Mouse (Mus musculus): Measurements from ENCODE around the gene Hivep2. TPM values are rescaled to one million over a fixed set of nuclear protein-coding genes. Genes with fewer than 3 reads are reported as not detected.
A peak's percentile ranks its signal among the peaks of the same experiment; 100 is the strongest.

Hivep2 gene
- polyA plus RNA-seq, 1 experiment = 18.6 TPM

DNA sequence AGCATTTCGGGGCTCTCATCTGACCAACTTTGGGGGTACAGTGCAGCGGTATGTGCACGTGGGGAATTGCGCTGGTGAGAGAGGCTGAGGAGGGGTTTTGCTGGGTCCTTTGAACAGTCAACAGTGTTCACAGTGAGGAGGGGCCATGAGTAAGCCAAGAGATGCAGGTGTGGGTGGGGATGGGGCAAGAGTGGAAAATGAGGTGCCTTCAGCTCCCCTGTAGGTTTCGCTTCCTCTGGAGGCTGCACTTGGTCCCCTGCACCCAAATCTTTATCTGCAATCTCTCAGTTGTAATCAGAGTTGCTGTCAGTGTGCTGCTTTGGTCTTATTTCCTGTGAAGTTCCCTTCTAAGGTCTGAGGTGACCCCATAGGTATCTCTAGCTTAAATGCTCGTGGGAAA lies 27.5 kb downstream of the Hivep2 start:
- no peak for TF ChIP-seq POLR2A (IDR thresholded peaks at IDR 0.05; ENCODE audit: borderline replicate concordance, extremely low read depth, insufficient read depth, insufficient read length, poor library complexity, severe bottlenecking)
- TF ChIP-seq CTCF (IDR thresholded peaks at IDR 0.05; ENCODE audit: borderline replicate concordance, extremely low read depth, insufficient read depth, insufficient read length) = no peak
- DNase-seq (ENCODE audit: low read depth) = no peak

DNA sequence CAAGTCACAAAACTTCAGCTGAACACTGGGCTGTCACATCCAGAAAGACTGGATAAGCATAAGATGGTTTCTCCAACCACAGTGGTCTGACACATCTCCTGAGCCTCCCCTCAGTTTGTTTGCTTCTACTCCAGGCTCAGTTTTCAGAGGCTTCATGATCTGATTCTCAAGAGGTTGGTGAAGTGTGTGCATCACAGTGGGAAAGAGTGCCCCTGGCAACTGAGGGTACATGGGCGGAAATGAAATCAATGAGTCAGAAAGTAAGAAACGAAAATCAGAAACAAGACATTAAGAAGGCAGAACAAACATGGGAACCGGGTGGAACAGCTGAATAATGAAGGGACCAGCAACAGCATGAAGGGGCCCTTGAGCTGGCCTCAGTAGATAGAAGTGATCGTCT lies 31.5 kb downstream of the Hivep2 start:
- DNase-seq (ENCODE audit: low read depth) = no peak
- no peak for TF ChIP-seq POLR2A (IDR thresholded peaks at IDR 0.05; ENCODE audit: borderline replicate concordance, extremely low read depth, insufficient read depth, insufficient read length, poor library complexity, severe bottlenecking)
- TF ChIP-seq CTCF (IDR thresholded peaks at IDR 0.05; ENCODE audit: borderline replicate concordance, extremely low read depth, insufficient read depth, insufficient read length) = no peak

DNA sequence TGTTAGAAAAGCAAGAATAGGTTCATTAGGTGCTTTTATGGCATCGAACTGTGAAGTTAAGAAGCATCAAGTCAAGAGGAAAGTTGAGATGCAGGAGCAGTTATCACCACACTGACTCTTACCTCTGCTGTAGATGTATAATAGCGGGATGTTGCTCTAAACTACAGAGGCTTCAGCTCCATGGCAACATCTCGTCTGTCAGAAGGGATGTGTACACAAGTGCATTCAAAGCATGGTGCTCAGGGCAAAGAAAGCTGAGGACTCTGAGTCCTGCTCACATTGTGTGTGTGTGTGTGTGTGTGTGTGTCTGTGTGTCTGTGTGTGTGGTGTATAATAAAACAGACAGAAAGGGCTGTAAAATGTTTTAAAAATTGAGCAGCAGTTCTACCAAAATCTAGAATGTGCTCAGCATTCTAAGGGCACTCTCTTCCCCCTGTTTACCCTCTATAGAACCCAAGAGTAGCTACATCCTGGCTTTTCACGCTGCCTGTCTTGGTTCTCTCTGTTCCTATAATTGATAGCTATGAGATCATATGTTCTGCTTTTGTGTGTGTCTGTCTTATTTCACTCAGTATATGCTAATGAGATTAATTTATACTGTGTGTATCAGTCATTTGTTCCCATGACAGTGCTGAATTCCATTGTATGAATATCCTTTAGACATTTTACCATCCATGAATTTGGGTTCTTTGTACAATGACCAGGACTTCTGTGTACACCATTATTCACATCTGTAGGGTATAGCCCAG lies 39.1 kb downstream of the Hivep2 start:
- DNase-seq (ENCODE audit: low read depth) = peak; percentile 42
- TF ChIP-seq POLR2A (IDR thresholded peaks at IDR 0.05; ENCODE audit: borderline replicate concordance, extremely low read depth, insufficient read depth, insufficient read length, poor library complexity, severe bottlenecking) = no peak
- no peak for TF ChIP-seq CTCF (IDR thresholded peaks at IDR 0.05; ENCODE audit: borderline replicate concordance, extremely low read depth, insufficient read depth, insufficient read length)

DNA sequence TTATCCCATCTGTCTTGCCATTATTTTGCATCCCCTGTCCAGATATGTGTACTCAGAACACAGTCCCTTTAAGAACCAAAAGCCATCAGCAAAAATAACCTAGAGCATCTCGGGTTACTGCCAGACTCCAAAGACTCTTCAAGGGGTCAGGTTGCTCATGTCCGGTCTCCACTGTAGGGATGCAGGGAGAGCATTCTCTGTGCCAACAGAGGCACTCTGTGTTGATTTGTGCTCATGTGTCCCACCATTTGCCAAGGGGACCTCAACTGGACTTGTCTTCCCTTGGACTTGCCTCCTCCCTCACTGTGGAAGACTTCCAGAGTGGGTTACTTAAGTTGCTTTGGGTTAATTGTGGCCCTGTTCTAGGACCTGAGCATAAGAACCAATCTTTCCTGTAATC lies 43.8 kb downstream of the Hivep2 start:
- TF ChIP-seq POLR2A (IDR thresholded peaks at IDR 0.05; ENCODE audit: borderline replicate concordance, extremely low read depth, insufficient read depth, insufficient read length, poor library complexity, severe bottlenecking) (no peak), CTCF (IDR thresholded peaks at IDR 0.05; ENCODE audit: borderline replicate concordance, extremely low read depth, insufficient read depth, insufficient read length) (no peak)
- no peak for DNase-seq (ENCODE audit: low read depth)

DNA sequence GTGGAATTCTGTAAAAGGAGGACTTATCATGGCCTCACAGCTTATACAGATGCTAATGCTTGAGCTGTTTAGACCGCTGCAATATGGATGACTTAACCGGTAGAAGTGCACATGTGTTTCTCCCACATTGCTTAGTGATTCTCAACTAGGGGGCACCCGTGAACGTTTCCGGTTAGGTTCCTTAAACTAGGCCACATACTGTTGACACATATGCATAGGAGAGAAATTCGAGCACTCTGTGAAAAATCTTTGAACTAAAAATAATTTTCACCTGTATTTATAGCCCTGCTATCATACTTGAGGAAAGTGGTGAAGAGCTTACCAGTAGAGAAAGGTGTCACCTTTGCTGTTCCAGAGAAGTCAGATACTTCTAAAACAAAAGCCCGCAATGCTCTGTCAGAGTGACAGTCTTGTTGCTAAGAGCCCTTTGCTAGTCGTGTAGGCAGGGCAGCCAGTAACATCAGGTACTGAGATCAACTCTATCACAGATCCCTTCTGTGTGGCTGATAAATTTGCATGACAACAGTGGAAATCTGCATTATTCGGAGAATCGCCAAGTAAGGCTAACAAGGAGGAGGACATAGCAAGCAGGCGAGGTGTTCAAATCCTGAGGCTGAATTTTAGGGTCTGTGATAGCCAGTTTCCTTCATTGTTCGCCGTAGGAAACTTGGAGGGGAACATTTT lies 50.6 kb downstream of the Hivep2 start:
- DNase-seq (ENCODE audit: low read depth) = peak; percentile 21
- no peak for TF ChIP-seq CTCF (IDR thresholded peaks at IDR 0.05; ENCODE audit: borderline replicate concordance, extremely low read depth, insufficient read depth, insufficient read length)

DNA sequence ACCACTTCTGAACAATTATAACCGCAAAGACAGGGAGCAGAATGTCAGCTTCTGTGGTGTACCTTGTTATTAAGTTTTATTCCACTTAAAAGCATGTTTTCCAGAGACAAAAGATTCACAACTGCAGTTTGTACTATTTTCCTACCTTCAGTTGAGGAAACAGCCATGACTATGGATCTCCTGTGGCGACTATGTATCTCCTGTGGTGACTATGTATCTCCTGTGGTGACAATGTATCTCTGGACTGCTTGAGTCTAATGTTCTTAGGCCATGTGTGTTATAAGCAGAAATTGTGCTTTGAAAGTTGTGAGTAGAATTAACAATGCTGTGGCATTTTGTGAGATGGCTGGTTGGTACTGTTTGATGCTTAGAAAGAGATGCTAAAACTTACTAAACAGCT lies 51.5 kb downstream of the Hivep2 start:
- DNase-seq (ENCODE audit: low read depth) = no peak
- TF ChIP-seq CTCF (IDR thresholded peaks at IDR 0.05; ENCODE audit: borderline replicate concordance, extremely low read depth, insufficient read depth, insufficient read length) (no peak), POLR2A (IDR thresholded peaks at IDR 0.05; ENCODE audit: borderline replicate concordance, extremely low read depth, insufficient read depth, insufficient read length, poor library complexity, severe bottlenecking) (no peak)

DNA sequence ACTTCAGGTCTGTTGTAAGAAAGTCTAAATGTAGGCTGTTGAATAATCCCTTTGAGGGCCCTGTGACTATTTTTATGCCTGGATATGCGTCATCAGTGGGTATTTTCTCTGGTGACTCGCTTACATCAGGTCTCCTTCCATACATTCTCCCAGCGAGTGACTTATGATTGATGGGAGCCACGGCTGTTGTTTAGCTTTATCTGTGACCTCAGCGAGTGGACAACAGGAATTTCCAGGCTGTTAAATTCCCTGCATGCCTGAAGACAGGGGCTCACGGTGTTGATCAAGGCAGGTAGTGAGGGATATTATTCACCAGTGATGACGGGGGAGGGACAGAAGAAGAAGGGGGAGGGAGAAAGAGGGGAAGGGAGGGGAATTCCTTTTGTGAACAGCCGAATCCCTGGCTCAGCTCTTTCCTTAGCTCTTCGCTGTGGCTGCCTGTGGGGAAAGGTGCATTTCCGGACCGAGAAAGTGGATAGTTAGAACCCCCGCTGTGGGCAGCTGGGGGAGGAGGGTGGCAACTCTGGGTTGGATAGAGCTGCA lies 52.0 kb downstream of the Hivep2 start:
- TF ChIP-seq POLR2A (IDR thresholded peaks at IDR 0.05; ENCODE audit: borderline replicate concordance, extremely low read depth, insufficient read depth, insufficient read length, poor library complexity, severe bottlenecking) (no peak), CTCF (IDR thresholded peaks at IDR 0.05; ENCODE audit: borderline replicate concordance, extremely low read depth, insufficient read depth, insufficient read length) (no peak)
- DNase-seq (ENCODE audit: low read depth) = peak; percentile 63

DNA sequence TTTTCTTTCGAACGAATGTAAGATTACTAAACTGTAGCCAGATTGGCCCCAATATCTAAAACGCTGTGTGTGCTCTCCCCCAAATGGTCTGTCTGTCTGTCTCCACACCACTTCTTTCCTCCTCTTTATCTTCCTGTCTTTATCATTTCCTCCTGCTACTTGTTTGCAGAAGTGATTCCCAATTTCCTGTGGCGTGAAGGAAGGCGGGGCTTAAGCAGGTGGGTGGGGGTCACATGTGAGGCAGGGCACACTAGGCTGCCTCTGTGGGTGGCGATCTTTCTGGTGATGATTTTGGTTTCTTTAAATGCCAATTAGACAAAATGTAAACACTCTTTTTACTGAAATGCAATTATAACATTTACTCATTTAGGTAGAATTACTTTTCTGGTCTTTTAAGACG lies 52.8 kb downstream of the Hivep2 start:
- DNase-seq (ENCODE audit: low read depth) = no peak
- TF ChIP-seq POLR2A (IDR thresholded peaks at IDR 0.05; ENCODE audit: borderline replicate concordance, extremely low read depth, insufficient read depth, insufficient read length, poor library complexity, severe bottlenecking) (no peak), CTCF (IDR thresholded peaks at IDR 0.05; ENCODE audit: borderline replicate concordance, extremely low read depth, insufficient read depth, insufficient read length) (no peak)

DNA sequence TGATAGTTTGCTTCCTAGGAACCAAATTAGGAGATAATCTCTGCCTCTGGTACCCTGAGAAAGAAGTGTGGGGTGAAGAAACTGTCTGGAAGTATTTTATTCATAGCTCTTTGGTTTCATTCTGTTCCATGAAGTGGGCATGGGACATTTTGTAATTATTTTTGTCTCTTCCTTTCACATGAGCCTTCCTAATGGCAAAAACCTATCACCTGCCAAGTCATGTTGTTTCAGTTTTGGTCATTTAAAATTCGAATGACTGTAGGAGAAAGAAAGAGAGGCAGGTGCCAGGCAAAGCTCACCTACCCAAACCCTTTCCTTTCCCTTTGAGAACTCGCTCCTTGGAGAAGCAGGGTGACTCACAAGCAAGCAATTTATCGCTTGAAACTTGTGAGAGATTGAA lies 53.3 kb downstream of the Hivep2 start:
- no peak for DNase-seq (ENCODE audit: low read depth)
- TF ChIP-seq POLR2A (IDR thresholded peaks at IDR 0.05; ENCODE audit: borderline replicate concordance, extremely low read depth, insufficient read depth, insufficient read length, poor library complexity, severe bottlenecking) = no peak
- no peak for TF ChIP-seq CTCF (IDR thresholded peaks at IDR 0.05; ENCODE audit: borderline replicate concordance, extremely low read depth, insufficient read depth, insufficient read length)

DNA sequence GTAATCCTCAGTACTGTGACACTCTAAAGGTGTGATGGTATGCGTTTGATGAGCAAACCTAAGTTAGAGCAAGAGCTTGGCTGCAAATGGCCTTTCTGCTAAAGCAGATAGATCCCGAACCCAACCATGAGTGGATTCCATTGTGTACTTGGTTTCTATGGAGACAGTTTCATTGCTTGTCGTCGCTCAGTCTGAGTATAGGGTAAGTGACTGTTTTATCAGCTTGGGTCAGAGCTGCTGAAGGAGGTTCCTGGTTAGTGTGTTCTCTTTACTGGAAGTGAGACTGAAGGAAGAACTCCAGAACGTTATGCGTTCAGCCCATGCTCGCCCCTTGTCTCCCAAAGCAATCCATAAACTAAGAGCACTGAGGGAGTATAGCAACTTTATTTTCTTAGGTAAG lies 54.4 kb downstream of the Hivep2 start:
- DNase-seq (ENCODE audit: low read depth) = peak; percentile 31
- TF ChIP-seq POLR2A (IDR thresholded peaks at IDR 0.05; ENCODE audit: borderline replicate concordance, extremely low read depth, insufficient read depth, insufficient read length, poor library complexity, severe bottlenecking) (no peak), CTCF (IDR thresholded peaks at IDR 0.05; ENCODE audit: borderline replicate concordance, extremely low read depth, insufficient read depth, insufficient read length) (no peak)

DNA sequence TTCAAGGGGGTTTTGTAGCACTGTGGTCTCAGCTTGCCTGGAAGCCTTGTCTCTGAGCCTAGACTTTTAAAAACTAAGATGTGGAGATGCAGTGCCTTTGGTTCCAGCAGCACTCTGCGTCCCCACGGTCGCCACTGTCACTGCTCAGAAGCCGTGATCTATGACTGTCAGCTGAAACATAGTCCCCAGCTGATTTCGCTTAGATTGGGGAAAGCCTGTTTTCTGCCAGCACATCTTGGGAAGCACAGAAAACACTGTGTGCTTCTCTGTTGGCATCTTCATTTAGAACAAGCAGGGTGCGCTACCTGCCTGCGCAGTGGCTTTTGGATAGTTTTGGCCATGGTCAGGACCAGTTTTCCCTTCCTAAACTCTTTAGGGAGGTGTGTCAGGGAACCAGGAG lies 59.1 kb downstream of the Hivep2 start:
- TF ChIP-seq CTCF (IDR thresholded peaks at IDR 0.05; ENCODE audit: borderline replicate concordance, extremely low read depth, insufficient read depth, insufficient read length) (no peak), POLR2A (IDR thresholded peaks at IDR 0.05; ENCODE audit: borderline replicate concordance, extremely low read depth, insufficient read depth, insufficient read length, poor library complexity, severe bottlenecking) (no peak)
- no peak for DNase-seq (ENCODE audit: low read depth)

DNA sequence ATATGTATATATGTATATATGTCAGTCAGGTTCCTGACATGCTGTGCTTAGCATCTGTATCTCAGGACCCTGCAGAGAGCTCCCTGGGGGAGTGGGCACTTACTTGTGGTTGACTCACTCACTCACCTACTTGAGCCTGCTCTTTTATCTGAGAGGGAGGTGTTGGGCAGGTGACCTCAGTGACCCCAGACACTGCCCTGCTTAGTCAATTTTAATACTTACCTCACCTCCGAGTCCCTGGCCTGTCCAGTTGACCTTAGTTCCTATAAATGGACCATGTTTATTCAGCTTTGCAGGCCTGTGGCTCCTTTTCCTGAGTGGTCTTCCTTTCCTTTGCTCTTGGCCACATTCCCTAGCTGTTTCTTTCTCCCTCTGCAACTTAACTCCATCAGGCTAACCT lies 61.9 kb downstream of the Hivep2 start:
- DNase-seq (ENCODE audit: low read depth) = no peak
- TF ChIP-seq POLR2A (IDR thresholded peaks at IDR 0.05; ENCODE audit: borderline replicate concordance, extremely low read depth, insufficient read depth, insufficient read length, poor library complexity, severe bottlenecking) (no peak), CTCF (IDR thresholded peaks at IDR 0.05; ENCODE audit: borderline replicate concordance, extremely low read depth, insufficient read depth, insufficient read length) (no peak)
